Mouse (Mus musculus) erythroblast, embryonic 14.5 days (primary cell): Measurements from ENCODE around the gene Gmppb. TPM values are rescaled to one million over a fixed set of nuclear protein-coding genes. Genes with fewer than 3 reads are reported as not detected.

Experiments used
- H3K27me3 ChIP-seq: 2 replicates; pipeline ENCODE4 v1.6.1; 2012; ENCODE audit warnings: inconsistent platforms; ENCODE audit not compliant: control insufficient read depth
- H3K36me3 ChIP-seq: 2 replicates; pipeline ENCODE4 v1.6.1; 2012; ENCODE audit warnings: mild to moderate bottlenecking, inconsistent platforms; ENCODE audit not compliant: control insufficient read depth
- H3K4me1 ChIP-seq: 2 replicates; pipeline ENCODE4 v1.6.1; 2012; ENCODE audit warnings: inconsistent platforms; ENCODE audit not compliant: control insufficient read depth
- H3K4me3 ChIP-seq: replicated peaks from 2 replicates; pipeline ENCODE3; 2012; ENCODE audit warnings: moderate library complexity, mild to moderate bottlenecking, inconsistent platforms
- H3K9me3 ChIP-seq: 2 replicates; pipeline ENCODE4 v1.6.1; 2012; ENCODE audit warnings: low read length, inconsistent platforms, mixed read lengths; ENCODE audit not compliant: control insufficient read depth
- GATA1 ChIP-seq: IDR thresholded peaks from 2 replicates; pipeline ENCODE4 v1.6.1; 2012; ENCODE audit warnings: low read length, inconsistent platforms, mixed read lengths
- TAL1 ChIP-seq: IDR thresholded peaks from 3 replicates; pipeline ENCODE4 v1.6.1; 2012; ENCODE audit warnings: low read length, inconsistent platforms, mixed read lengths
- polyA plus RNA-seq: library from polyadenylated mRNA; stranded (reverse); fragments of >175 nt; gene quantifications from 2 replicates; pipeline ENCODE4 v1.2.3, GENCODE M21; 2012

Gmppb gene
- polyA plus RNA-seq, 1 experiment: 0.61 TPM

DNA sequence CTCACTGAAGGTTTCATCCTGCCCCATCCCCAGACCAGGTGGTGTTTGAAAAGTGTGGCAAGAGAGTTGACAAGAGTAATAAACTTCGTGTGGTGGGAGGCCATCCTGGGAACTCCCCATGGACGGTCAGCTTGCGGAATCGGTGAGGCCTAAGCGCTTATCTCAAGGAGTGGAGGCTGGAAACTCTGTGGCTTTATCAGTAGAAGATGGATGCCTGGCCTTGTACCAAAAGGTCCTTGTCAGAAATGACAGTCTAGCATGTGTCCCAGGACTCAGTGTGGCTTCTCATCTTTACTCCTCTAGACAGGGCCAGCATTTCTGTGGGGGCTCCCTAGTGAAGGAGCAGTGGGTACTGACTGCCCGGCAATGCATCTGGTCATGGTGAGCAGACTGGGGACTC, 34.5 kb downstream of the Gmppb start:
- Histone ChIP-seq H3K36me3 (peaks cover 91% of the 10 kb centered on the region), H3K4me1 (peaks cover 95% of the 10 kb centered on the region), H3K4me3 (peak overlapping the region; percentile 63)

DNA sequence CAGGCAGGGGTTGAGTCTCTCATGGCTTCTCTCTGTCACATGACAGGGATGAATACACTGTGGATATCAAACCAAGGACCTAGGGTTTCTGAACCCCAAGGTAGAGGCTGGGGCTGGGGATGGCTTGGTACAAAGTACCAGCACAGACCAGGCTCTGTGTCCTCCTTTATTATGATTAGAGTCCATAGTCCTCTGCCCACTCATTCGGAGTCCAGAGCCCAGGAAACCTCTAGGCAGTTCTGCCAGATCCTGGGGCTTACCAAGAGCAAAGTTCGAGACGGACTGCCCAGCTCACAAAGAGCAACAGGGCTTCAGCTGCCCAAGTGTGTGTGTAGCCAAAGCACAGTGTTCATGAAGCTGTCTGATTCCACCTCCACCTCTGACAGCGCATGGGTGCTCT, 36.2 kb downstream of the Gmppb start:
- H3K4me1 ChIP-seq: peaks cover 99% of the 10 kb centered on the region
- H3K27me3 ChIP-seq: no peaks in the 10 kb centered on the region; the same call in 1 of the 2 replicates
- peaks cover 100% of the 10 kb centered on the region for H3K36me3 ChIP-seq
- H3K4me3 ChIP-seq: peak overlapping the region; percentile 63
- TF ChIP-seq TAL1 (no peak), GATA1 (no peak)
- no peaks in the 10 kb centered on the region for H3K9me3 ChIP-seq

More for the DNA sequence above, 34.5 kb downstream of the Gmppb start:
- Histone ChIP-seq H3K9me3 (no peaks in the 10 kb centered on the region), H3K27me3 (no peaks in the 10 kb centered on the region)
- no peak for TF ChIP-seq TAL1
- TF ChIP-seq GATA1: 0 out of 2 replicates have a peak, but pooled peaks have one; percentile 4

DNA sequence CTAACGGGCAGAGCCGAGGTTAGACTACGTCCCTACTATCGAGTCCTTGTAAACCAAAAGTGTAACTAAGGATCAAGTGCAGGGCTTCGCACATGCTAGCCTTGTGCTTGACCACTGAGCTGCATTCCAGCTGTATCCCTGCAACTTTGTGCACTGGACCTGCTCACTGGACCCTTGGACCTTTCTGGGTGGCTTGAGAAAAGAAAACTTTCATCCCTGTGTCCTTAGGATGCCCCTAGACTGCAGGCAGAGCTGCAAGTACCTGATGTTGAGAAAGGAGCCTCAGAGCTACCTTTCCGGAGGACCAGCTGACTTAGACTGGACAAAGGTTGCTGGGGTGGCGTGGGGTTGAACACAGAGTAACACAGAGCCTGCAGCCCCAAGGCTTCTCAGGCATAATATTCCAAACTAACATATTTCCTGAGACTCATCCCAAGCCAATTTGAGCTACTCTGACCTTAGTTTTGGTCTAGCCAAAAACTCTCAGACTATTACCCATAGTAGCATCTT, 41.6 kb downstream of the Gmppb start:
- Histone ChIP-seq H3K27me3 (no peaks in the 10 kb centered on the region; the same call in 1 of the 2 replicates), H3K36me3 (peaks cover 86% of the 10 kb centered on the region), H3K9me3 (no peaks in the 10 kb centered on the region), H3K4me1 (peaks cover 84% of the 10 kb centered on the region), H3K4me3 (no peak overlapping the region)
- TF ChIP-seq TAL1 (no peak), GATA1 (no peak)

DNA sequence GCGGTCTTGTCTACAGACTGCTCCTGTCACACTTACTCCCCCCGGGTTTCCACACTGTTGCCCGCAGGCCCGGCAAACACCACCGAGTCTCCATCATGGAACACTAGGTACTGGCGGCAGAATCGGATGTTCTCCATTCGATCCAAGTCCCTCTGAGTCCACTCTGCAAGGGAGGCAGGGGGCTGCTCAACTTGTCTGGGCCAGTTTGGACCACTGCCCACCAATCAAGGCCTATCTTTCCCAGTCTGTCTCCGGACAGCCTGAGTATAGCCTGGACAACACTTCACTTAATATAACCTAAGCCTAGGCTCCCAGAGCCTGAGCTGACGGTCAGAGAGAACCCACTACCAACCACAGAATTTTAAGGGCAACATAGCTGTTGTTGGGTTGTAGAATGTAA, 44.5 kb downstream of the Gmppb start:
- Histone ChIP-seq H3K27me3 (no peaks in the 10 kb centered on the region; the same call in 1 of the 2 replicates), H3K9me3 (no peaks in the 10 kb centered on the region), H3K4me1 (peaks cover 85% of the 10 kb centered on the region), H3K4me3 (peak overlapping the region; percentile 86), H3K36me3 (peaks cover 86% of the 10 kb centered on the region)
- TF ChIP-seq GATA1 (no peak), TAL1 (no peak)

DNA sequence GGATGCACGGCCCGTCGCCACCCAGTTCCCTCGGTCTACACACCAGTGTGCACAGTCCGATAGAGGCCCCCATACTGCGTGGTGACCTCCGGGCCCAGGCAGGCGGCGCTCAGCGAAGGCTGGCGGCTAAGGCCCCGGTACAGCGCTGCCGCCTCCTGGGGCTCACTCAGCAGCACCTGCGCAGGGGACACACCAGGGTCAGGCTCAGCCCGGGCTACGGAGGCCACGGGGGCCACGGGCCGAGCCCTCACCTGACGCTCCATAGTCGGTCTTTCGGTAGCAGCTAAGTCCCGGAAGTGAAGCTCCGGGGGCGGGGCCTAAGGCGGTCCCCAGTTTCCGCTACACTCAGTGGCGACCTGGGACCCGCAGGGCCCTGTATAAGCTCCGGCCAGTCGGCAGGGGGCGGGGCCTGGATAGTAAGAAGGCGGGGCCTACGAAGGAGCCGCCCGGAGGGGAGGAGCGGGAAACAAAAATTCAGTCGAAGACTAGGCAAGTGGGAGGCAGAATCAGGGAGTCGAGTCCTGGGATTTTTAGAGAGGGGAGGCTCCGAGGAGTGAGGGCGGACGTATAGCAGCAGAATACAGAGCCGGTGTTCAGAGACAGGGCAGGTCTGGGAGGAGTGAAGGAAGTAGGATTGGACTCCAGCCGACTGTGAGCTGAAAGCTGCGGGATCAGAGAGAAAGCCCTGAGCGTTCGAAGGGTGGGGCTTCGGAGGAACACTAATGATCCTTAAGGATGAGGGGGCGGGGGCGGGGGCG, 45.3 kb downstream of the Gmppb start, which contains the start of gene Apeh:
Apeh (minus strand) TSS at position 423 of the 758 bp plus-strand sequence.
- no peaks in the 10 kb centered on the region for H3K9me3 ChIP-seq
- TF ChIP-seq GATA1 (no peak), TAL1 (no peak)
- no peaks in the 10 kb centered on the region for H3K27me3 ChIP-seq
- H3K4me3 ChIP-seq: peak within 1 kb of the TSS; percentile 86
- H3K4me1 ChIP-seq: peaks cover 85% of the 10 kb centered on the region
- H3K36me3 ChIP-seq: peaks cover 86% of the 10 kb centered on the region

DNA sequence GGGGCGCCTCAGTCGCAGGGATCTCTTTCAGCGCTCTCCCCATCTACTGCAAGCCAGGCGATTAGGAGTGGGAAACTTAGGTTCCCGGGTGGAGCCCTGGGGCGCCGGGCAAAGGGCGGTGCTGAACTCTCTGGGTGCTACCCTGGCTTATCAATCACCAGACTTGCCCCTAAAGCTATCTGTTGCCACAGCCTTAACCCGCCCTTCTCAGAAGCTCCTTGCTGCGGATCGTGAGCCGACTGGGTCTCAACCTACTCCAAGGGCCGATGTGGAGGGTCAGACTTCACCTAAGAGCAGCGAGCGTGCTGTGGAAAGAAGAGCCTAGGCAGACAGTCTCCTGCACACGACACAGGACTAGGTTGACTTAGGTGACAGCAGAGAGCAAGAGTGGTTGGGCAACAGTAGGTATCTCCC, 46.0 kb downstream of the Gmppb start:
- Histone ChIP-seq H3K4me1 (peaks cover 85% of the 10 kb centered on the region), H3K4me3 (peak overlapping the region; percentile 86), H3K36me3 (peaks cover 86% of the 10 kb centered on the region), H3K27me3 (no peaks in the 10 kb centered on the region), H3K9me3 (no peaks in the 10 kb centered on the region)
- TF ChIP-seq TAL1: peak; percentile 97
- peak; percentile 95 for TF ChIP-seq GATA1

DNA sequence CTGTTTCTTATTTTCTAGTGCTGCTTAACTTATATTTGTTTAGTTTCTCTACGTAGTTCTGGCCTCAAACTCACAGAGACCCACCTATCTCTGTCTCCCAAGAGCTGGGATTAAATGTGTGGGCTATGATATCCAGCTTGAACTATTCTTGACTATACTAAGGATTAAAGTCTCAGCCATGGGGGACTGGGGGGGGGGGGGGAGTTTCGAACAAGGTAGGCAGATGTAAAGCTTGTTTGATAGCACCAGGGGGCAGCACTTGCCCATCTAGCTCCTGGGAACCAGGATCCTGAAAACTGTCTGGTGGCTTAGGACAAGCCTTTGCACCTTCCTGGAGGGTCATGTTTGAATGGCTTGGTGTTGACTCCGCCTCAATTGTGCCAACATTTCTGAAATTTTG, 46.5 kb downstream of the Gmppb start:
- H3K4me1 ChIP-seq: peaks cover 80% of the 10 kb centered on the region
- H3K4me3 ChIP-seq: peak overlapping the region; percentile 86
- peaks cover 82% of the 10 kb centered on the region for H3K36me3 ChIP-seq
- no peaks in the 10 kb centered on the region for H3K27me3 ChIP-seq
- TF ChIP-seq GATA1 (no peak), TAL1 (no peak)
- H3K9me3 ChIP-seq: no peaks in the 10 kb centered on the region

DNA sequence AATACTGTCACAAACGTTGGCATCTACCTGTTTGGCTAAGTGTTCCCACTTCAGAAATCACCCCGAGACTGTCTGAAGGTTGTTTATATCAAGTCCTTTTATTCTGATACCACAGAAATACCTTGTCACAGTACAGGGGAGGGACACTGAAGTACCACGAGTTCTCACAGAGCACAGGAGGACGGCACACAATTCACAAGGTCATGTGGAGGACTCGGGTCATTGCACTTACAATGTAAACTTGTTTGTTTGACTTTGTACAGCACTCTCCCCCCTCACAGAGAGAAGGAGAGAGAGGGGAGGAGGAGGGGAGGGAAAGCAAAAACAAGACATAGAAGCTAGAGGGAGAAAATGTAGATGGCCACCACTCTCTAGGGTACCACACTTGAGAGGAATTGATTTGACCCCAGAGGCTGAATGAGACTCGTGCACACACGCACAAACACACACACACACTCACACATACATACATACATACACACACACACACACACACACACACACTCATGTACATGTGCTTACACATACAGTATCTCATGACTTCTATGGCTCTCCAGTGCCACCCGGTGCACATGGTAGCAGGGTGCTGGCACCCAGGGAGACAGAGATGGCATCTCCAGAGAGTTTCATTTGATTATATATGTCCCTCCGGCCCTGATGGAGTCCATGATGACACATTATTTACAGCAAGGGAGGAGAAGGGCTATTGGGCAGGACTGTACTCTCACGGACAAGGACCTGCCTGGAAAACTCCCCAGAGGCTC, 47.1 kb downstream of the Gmppb start:
- Histone ChIP-seq H3K4me1 (peaks cover 77% of the 10 kb centered on the region), H3K9me3 (no peaks in the 10 kb centered on the region), H3K27me3 (no peaks in the 10 kb centered on the region), H3K4me3 (peak overlapping the region; percentile 86), H3K36me3 (peaks cover 82% of the 10 kb centered on the region)
- TF ChIP-seq GATA1 (no peak), TAL1 (no peak)

DNA sequence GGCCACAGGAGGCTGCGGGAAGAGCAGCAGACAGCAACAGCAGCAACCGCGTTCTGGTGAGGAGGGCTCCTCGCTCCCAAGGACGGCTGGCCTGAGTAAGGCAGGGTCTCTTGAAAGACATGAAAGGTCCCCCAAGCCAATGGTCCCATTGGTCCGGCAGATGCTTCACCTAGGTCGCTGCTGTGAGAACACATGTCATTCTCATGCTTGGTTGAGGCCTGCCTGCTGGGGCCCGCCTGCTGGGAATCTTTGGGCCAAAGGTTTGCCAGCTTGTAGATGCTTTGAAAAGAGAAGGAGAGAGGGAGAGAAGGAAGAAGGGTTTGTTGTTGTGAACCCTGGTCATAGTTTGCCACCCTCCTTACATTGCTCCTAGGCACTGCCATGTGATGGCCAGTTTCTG, 50.6 kb downstream of the Gmppb start:
- TF ChIP-seq GATA1 (no peak), TAL1 (no peak)

More for the DNA sequence above, 50.6 kb downstream of the Gmppb start:
- H3K27me3 ChIP-seq: no peaks in the 10 kb centered on the region
- H3K9me3 ChIP-seq: no peaks in the 10 kb centered on the region
- peaks cover 74% of the 10 kb centered on the region for H3K36me3 ChIP-seq
- peaks cover 74% of the 10 kb centered on the region for H3K4me1 ChIP-seq
- no peak overlapping the region for H3K4me3 ChIP-seq

Other genes with a start within 250 kb of the Gmppb start
- gene Rbm6, start 176.0 kb upstream of the Gmppb start, polyA plus RNA-seq: 2.5 and 2.9 TPM in 2 replicates
- gene Mon1a, start 161.1 kb upstream of the Gmppb start, polyA plus RNA-seq: 0.77 and 0.89 TPM in 2 replicates
- gene Mst1r, start 142.4 kb upstream of the Gmppb start, polyA plus RNA-seq: 0.01 and 0.02 TPM in 2 replicates
- not detected in 2 replicates for gene Actl11, start 120.8 kb upstream of the Gmppb start, polyA plus RNA-seq
- 0.01 TPM in 1 of 2 replicates, not detected in the other for gene Camkv, start 113.6 kb upstream of the Gmppb start, polyA plus RNA-seq
- 0.72 and 0.97 TPM in 2 replicates for gene Traip, start 99.1 kb upstream of the Gmppb start, polyA plus RNA-seq
- gene Uba7, start 73.7 kb upstream of the Gmppb start, polyA plus RNA-seq: 14.4 and 22.3 TPM in 2 replicates
- gene Gm20661, start 66.2 kb upstream of the Gmppb start, polyA plus RNA-seq: 0.06 and 0.13 TPM in 2 replicates
- gene Inka1, start 63.4 kb upstream of the Gmppb start, polyA plus RNA-seq: 15.9 and 16.0 TPM in 2 replicates
- gene Cdhr4, start 56.7 kb upstream of the Gmppb start, polyA plus RNA-seq: 0.24 and 0.25 TPM in 2 replicates
- gene Gm20662, start 52.9 kb upstream of the Gmppb start, polyA plus RNA-seq: not detected in 2 replicates
- gene Ip6k1, start 46.7 kb upstream of the Gmppb start, polyA plus RNA-seq: 18.1 and 20.8 TPM in 2 replicates
- 0.01 and 0.08 TPM in 2 replicates for gene Amigo3, start 3.9 kb downstream of the Gmppb start, polyA plus RNA-seq
- 2.4 and 2.6 TPM in 2 replicates for gene Mst1, start 31.2 kb downstream of the Gmppb start, polyA plus RNA-seq
- 107 and 276 TPM in 2 replicates for gene Rnf123, start 34.1 kb downstream of the Gmppb start, polyA plus RNA-seq
- 47.5 and 65.3 TPM in 2 replicates for gene Apeh, start 45.4 kb downstream of the Gmppb start, polyA plus RNA-seq
- 0.03 and 0.07 TPM in 2 replicates for gene Bsn, start 141.1 kb downstream of the Gmppb start, polyA plus RNA-seq
- 0.67 and 0.75 TPM in 2 replicates for gene Dag1, start 214.7 kb downstream of the Gmppb start, polyA plus RNA-seq
- gene Nicn1, start 241.2 kb downstream of the Gmppb start, polyA plus RNA-seq: not detected in 2 replicates
- gene Amt, start 247.6 kb downstream of the Gmppb start, polyA plus RNA-seq: not detected in 2 replicates